Mouse (Mus musculus) hindlimb bud, embryonic 11.5 days (tissue): ENCODE measurements around the gene Card9.
A peak's percentile ranks its signal among the peaks of the same experiment; 100 is the strongest.

ENCODE experiments used
- DNase-seq: peaks from one replicate; pipeline ENCODE4 v3.0.0-alpha.2; 2012; ENCODE audit warnings: low read depth, low spot score; ENCODE audit errors: extremely low spot score

The Card9 gene

GRCm38 (mm10) chr2:26363481-26363880 is 2.8 kb upstream of the Card9 start:
- DNase-seq = no peak

DNA sequence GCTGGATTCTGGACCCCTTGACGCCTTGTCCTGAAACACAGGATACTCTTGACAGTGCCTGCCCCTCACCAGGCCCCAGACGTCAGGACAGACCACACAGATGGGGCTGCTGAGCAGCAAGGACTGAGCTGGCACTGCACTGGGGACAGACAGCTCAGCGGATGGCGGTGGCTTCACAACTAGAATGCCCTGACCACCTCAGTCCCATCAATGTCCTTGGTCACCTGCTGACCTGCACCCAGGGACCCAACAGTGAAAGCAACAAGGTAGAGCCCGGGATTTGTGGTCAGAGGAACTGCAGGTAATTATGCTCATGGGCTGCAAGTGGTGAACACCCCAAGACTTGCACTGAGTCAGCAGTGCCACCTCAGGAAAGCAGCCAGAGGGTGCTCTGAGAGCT is 2.3 kb upstream of the Card9 start:
- DNase-seq = no peak

DNA sequence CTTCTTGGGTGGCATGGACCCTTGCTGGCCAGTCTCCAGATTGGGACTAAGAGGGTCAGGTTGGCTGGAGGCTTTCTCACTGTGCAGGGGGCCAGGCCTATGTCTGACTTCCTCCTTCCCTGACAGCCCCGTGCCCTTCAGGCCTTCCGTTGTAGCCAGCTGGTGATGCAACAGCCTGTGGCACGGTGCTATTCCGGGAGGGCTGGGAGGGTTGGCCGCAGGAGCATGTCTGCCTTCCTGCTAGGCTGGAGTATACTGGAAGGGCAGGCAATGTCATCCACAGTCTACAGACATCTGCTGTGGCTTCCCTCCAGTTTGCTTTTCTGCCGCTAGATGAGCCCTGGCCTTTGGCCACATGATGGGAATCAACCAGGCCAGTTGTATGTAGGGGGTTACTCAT is 735 bp downstream of the Card9 start:
- DNase-seq = no peak

GRCm38 (mm10) chr2:26358667-26359320 is 1.9 kb downstream of the Card9 start:
- no peak for DNase-seq

DNA sequence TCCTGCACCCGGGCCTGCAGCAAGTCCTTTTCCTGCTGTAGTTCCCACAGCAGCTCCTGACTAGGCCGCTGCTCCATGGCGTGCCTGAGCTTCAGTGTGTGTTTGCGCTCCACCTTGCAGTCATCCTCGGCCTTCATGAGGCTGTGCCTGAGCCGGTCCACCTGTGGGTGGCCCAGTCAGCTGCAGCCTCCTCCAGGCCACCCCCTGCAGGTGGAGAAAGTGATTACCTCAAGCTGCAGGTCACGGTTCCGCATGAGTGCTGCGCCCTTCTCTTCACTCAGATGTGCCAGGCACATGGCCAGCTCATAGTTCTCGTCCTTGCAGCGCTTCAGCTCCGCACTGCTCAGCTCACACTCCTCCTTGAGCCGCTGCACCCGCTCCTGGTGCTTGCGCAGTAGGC is 3.2 kb downstream of the Card9 start:
- DNase-seq = no peak

GRCm38 (mm10) chr2:26356678-26357077 is 4.0 kb downstream of the Card9 start:
- no peak for DNase-seq

- DNase-seq = no peak
Measured at GRCm38 (mm10) chr2:26356231-26356630, 4.5 kb downstream of the Card9 start.

- DNase-seq = no peak
Measured at GRCm38 (mm10) chr2:26354401-26354800, 6.3 kb downstream of the Card9 start.

GRCm38 (mm10) chr2:26353066-26353980 is 7.4 kb downstream of the Card9 start:
- no peak for DNase-seq

GRCm38 (mm10) chr2:26352291-26352910 is 8.3 kb downstream of the Card9 start:
- no peak for DNase-seq

- DNase-seq = peak; percentile 63
Measured at GRCm38 (mm10) chr2:26351358-26352290, 9.1 kb downstream of the Card9 start, which contains the start of gene Dnlz. TSS of gene Dnlz (minus strand) at chr2:26352110.

DNA sequence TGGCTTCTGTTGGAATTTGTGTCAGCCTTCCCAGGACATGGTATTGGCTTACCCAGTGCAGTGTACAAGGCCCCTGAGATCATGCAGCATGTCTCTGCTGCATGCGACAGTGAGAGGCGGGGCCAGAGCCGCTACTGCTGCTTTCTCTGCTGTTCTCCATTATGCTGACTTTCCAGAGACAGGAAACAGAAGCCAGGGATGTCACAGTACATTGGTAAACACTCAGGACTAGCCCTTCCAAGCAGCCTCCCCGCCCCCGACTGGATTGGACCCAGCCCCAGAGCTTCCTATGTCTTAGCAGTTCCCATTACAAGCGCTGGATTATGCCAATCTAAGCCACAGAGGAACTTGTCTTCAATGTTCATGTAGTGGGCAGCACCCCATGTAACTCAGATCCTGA is 12.5 kb downstream of the Card9 start:
- DNase-seq = no peak

DNA sequence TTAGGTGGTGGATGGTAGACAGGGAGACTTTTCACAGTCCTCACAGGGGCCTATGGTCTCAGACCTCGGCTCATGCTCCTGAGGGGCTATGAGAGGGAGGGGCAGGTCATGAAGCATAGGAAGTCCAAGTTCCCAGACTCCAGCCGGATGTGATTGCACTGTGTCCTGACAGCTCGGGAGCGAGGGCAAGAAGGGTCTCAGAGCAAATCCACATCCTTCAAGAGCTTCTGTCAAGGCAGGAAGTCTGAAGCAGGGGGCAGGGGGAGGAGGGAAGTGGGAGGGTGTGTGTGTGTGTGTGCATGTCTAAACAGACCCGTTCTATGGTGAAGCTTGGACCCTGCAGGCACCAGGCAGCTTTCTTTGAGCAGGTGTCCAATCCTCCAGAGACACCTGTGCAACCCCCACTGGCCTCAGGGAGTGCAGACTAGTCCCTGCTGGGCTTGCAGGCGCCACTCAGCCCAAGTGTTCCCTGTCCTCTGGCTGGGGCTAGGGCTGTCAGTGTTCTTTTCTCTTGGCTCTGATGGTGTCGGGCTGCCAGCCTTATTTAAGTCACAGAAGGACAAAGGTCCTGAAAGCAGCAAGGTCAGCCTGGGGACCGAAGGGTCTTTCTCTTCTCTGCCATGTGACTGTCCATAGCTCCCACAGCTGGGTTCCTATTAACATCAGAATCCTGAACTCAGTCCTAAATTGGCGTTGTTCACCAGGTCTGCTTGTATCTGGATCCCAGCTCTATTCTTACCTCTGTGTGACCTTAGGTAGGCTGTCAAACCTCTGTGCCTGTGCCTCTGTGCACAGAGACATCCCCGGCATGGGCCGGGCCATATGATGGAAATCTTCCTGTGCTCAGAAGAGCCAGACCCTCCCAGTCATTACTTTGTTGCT is 17.9 kb downstream of the Card9 start:
- no peak for DNase-seq

DNA sequence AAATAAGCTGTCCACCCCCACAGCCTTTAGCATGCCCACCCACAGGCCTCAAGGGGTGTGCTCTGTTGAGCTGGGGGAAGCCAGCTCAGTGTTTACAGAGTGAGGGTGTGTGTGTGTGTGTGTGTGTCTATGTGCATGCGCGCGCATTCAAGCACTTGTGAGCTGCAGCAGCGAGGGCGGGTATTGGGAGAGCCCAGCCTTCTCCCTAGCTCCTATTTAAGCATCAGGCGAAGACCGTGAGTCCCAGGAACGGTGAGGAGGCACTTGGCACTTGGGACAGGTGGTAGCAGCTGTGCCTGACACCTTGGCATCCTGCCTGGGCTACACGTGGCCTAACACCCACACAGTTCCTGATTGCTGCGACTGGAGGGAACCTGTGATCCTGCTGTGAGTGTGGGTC is 18.7 kb downstream of the Card9 start:
- no peak for DNase-seq

DNA sequence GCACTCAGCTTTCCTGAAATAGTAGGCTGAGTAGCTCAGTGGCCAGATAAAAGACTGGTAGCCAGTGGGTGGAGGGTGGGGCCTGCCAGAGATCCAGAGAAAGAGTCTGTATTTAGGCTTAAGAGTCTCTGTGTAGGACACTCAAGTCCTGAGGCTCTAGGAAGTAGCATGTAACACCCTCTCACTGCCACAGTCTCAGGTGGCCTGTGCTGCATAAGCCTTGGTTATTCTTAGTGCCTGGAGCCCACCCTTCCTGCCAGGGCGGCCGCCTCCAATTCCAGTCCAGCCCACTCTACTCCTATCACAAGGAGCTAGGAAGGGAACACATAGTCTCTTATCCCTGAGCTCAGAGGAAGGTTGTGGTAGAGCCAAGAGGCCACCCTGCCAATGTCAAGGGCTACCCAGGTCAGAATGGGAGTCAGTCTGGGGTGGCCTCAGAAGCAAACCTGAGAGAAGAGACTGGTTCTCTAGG is 19.2 kb downstream of the Card9 start:
- no peak for DNase-seq

GRCm38 (mm10) chr2:26339204-26339551 is 21.5 kb downstream of the Card9 start:
- no peak for DNase-seq

GRCm38 (mm10) chr2:26338302-26339203 is 22.2 kb downstream of the Card9 start:
- DNase-seq = no peak

- DNase-seq = no peak
Measured at GRCm38 (mm10) chr2:26330702-26331101, 30.0 kb downstream of the Card9 start.

GRCm38 (mm10) chr2:26330056-26330468 is 30.7 kb downstream of the Card9 start:
- no peak for DNase-seq
